Mouse (Mus musculus) CH12.LX (cell line): ENCODE results near the gene Pdzd2. TPM values are rescaled to one million over a fixed set of nuclear protein-coding genes. Genes with fewer than 3 reads are reported as not detected.

Experiments used
- DNase-seq: peaks from one replicate; pipeline ENCODE4 v3.0.0-alpha.2; 2013; ENCODE audit errors: extremely low read depth
- H3K27ac ChIP-seq: 2 replicates; pipeline ENCODE4 v1.5.1; 2012; ENCODE audit warnings: low read depth, mild to moderate bottlenecking, control low read depth, moderate library complexity; ENCODE audit not compliant: insufficient read depth
- H3K27me3 ChIP-seq: replicated peaks from 2 replicates; pipeline ENCODE3; 2012; ENCODE audit warnings: inconsistent platforms
- H3K36me3 ChIP-seq, 2 experiments: replicated peaks in 1 of 2; 2 replicates each; pipeline versions ENCODE3 to v1.6.1; 2012; ENCODE audit warnings: inconsistent platforms in 1 of 2, low read length in 1 of 2, mild to moderate bottlenecking in 1 of 2, mixed read lengths in 1 of 2, moderate library complexity in 1 of 2; ENCODE audit not compliant: control insufficient read depth in 1 of 2, insufficient read depth in 1 of 2
- H3K4me1 ChIP-seq, 2 experiments: 2 replicates each; pipeline ENCODE4 v1.6.1; 2012; ENCODE audit warnings: inconsistent platforms in 1 of 2, moderate library complexity in 1 of 2; ENCODE audit not compliant: insufficient read depth in 2 of 2, control insufficient read depth in 1 of 2
- H3K4me2 ChIP-seq: 2 replicates; pipeline ENCODE4 v1.6.1; 2012; ENCODE audit warnings: low read depth, mild to moderate bottlenecking, control low read depth; ENCODE audit not compliant: poor library complexity, insufficient read depth, severe bottlenecking
- H3K4me3 ChIP-seq, 3 experiments: fragments of 150-350 bp in 1 of 3; sonication (generic) in 1 of 3; replicated peaks in 1 of 3; 2 replicates each; pipeline versions ENCODE3 to v1.5.1; 2011 to 2012; ENCODE audit warnings: low read depth in 2 of 3, low read length in 2 of 3, mild to moderate bottlenecking in 2 of 3, moderate library complexity in 2 of 3, control low read depth in 1 of 3, improper control_type of control experiment in 1 of 3, inconsistent platforms in 1 of 3, mixed read lengths in 1 of 3; ENCODE audit not compliant: poor library complexity in 1 of 3
- H3K79me2 ChIP-seq: replicated peaks from 2 replicates; pipeline ENCODE4 v1.6.1; 2012; ENCODE audit warnings: mild to moderate bottlenecking, moderate library complexity; ENCODE audit not compliant: control insufficient read depth, poor library complexity, insufficient read depth, severe bottlenecking; ENCODE audit errors: extremely low read depth
- H3K9ac ChIP-seq: 2 replicates; pipeline ENCODE4 v1.6.1; 2012; ENCODE audit warnings: low read depth, mild to moderate bottlenecking, control low read depth, moderate library complexity; ENCODE audit not compliant: insufficient read depth
- H3K9me3 ChIP-seq: replicated peaks from 2 replicates; pipeline ENCODE3; 2012; ENCODE audit warnings: low read length, inconsistent platforms, mixed read lengths
- BHLHE40 ChIP-seq: IDR thresholded peaks from 2 replicates; pipeline ENCODE4 v1.6.1; 2011; ENCODE audit warnings: mild to moderate bottlenecking, low read depth, low read length, improper control_type of control experiment
- CHD1 ChIP-seq: IDR thresholded peaks from 2 replicates; pipeline ENCODE4 v1.6.1; 2012; ENCODE audit warnings: low read depth, low read length, improper control_type of control experiment, inconsistent platforms
- CHD2 ChIP-seq: IDR thresholded peaks from 2 replicates; pipeline ENCODE4 v1.6.1; 2011; ENCODE audit warnings: low read length, improper control_type of control experiment
- CTCF ChIP-seq, 2 experiments: IDR thresholded peaks in 1 of 2; conservative IDR thresholded peaks in 1 of 2; 2 replicates each; pipeline ENCODE4 v1.5.1; 2011 to 2012; ENCODE audit warnings: low read depth in 2 of 2, low read length in 2 of 2, improper control_type of control experiment in 1 of 2, inconsistent platforms in 1 of 2, mild to moderate bottlenecking in 1 of 2, moderate library complexity in 1 of 2
- EP300 ChIP-seq: IDR thresholded peaks from 2 replicates; pipeline ENCODE4 v1.6.1; 2011; ENCODE audit warnings: low read length, improper control_type of control experiment
- GABPA ChIP-seq: IDR thresholded peaks from 2 replicates; pipeline ENCODE4 v1.6.1; 2012; ENCODE audit warnings: low read depth, low read length, improper control_type of control experiment, inconsistent platforms; ENCODE audit not compliant: insufficient replicate concordance
- HCFC1 ChIP-seq: IDR thresholded peaks from 2 replicates; pipeline ENCODE4 v1.6.1; 2012; ENCODE audit warnings: low read depth, mild to moderate bottlenecking, inconsistent platforms, low read length, improper control_type of control experiment
- IRF4 ChIP-seq: IDR thresholded peaks from 2 replicates; pipeline ENCODE4 v1.6.1; 2014; ENCODE audit warnings: low read depth, mild to moderate bottlenecking, inconsistent platforms, low read length, improper control_type of control experiment
- KAT2A ChIP-seq: IDR thresholded peaks from 2 replicates; pipeline ENCODE4 v1.6.1; 2012; ENCODE audit warnings: low read length, improper control_type of control experiment, inconsistent platforms; ENCODE audit not compliant: insufficient replicate concordance
- MEF2A ChIP-seq: IDR thresholded peaks from 2 replicates; pipeline ENCODE4 v1.6.1; 2014; ENCODE audit warnings: low read depth, mild to moderate bottlenecking, inconsistent platforms, low read length, improper control_type of control experiment, borderline replicate concordance
- MXI1 ChIP-seq: IDR thresholded peaks from 2 replicates; pipeline ENCODE4 v1.6.1; 2011; ENCODE audit warnings: mild to moderate bottlenecking, low read depth, low read length, improper control_type of control experiment
- POLR2A ChIP-seq: IDR thresholded peaks from 2 replicates; pipeline ENCODE4 v1.6.1; 2011; ENCODE audit warnings: low read depth, mild to moderate bottlenecking, improper control_type of control experiment, low read length
- POLR2AphosphoS2 ChIP-seq: IDR thresholded peaks from 2 replicates; pipeline ENCODE4 v1.6.1; 2011; ENCODE audit warnings: low read depth, low read length, improper control_type of control experiment
- SMC3 ChIP-seq: IDR thresholded peaks from 2 replicates; pipeline ENCODE4 v1.6.1; 2011; ENCODE audit warnings: low read depth, low read length, improper control_type of control experiment
- UBTF ChIP-seq: IDR thresholded peaks from 2 replicates; pipeline ENCODE4 v1.6.1; 2012; ENCODE audit warnings: low read depth, mild to moderate bottlenecking, inconsistent platforms, low read length, improper control_type of control experiment, moderate library complexity
- USF1 ChIP-seq: IDR thresholded peaks from 2 replicates; pipeline ENCODE4 v1.6.1; 2014; ENCODE audit warnings: low read depth, mild to moderate bottlenecking, inconsistent platforms, low read length, improper control_type of control experiment
- USF2 ChIP-seq: conservative IDR thresholded peaks from 2 replicates; pipeline ENCODE4 v1.6.1; 2011; ENCODE audit warnings: low read depth, low read length, improper control_type of control experiment
- ZC3H11A ChIP-seq: IDR thresholded peaks from 2 replicates; pipeline ENCODE4 v1.6.1; 2012; ENCODE audit warnings: low read depth, mild to moderate bottlenecking, inconsistent platforms, low read length, improper control_type of control experiment
- ZKSCAN1 ChIP-seq: IDR thresholded peaks from 2 replicates; pipeline ENCODE4 v1.6.1; 2012; ENCODE audit warnings: low read depth, inconsistent platforms, low read length, improper control_type of control experiment, borderline replicate concordance
- ZNF384 ChIP-seq: IDR thresholded peaks from 2 replicates; pipeline ENCODE4 v1.6.1; 2012; ENCODE audit warnings: low read depth, low read length, improper control_type of control experiment, inconsistent platforms
- dilution Hi-C: fragments of 300-500 bp; cut with MboI; formaldehyde crosslinking; loops from 2 replicates; pipeline ENCODE4 v1.14.3; 2020; ENCODE audit warnings: low sequenced_read_pairs; ENCODE audit not compliant: extremely low pct_unique_long_range_greater_than_20kb, extremely low pct_ligation_motif_present
- in situ Hi-C: fragments of 300-500 bp; cut with MboI; formaldehyde crosslinking; loops from 3 replicates; pipeline ENCODE4 v1.14.3; 2019; ENCODE audit warnings: low sequenced_read_pairs, low pct_ligation_motif_present, low pct_unique_long_range_greater_than_20kb, mixed read lengths
- polyA plus RNA-seq: library from polyadenylated mRNA; unstranded; fragments of >175 nt; gene quantifications from 2 replicates; pipeline ENCODE4 v1.2.1, GENCODE M21; 2012; ENCODE audit warnings: low read depth; ENCODE audit not compliant: insufficient read length
- total RNA-seq, 2 experiments: library from RNA; depleted of rRNA; stranded (reverse); fragments of 300-350 nt in 1 of 2; fragments of >200 nt in 1 of 2; gene quantifications; 2 replicates each; pipeline ENCODE4 v1.2.3; 2012 to 2014

Gene Pdzd2
- total and polyA plus RNA-seq, 3 experiments, result 0.04 to 0.24 (median 0.17) TPM

DNA sequence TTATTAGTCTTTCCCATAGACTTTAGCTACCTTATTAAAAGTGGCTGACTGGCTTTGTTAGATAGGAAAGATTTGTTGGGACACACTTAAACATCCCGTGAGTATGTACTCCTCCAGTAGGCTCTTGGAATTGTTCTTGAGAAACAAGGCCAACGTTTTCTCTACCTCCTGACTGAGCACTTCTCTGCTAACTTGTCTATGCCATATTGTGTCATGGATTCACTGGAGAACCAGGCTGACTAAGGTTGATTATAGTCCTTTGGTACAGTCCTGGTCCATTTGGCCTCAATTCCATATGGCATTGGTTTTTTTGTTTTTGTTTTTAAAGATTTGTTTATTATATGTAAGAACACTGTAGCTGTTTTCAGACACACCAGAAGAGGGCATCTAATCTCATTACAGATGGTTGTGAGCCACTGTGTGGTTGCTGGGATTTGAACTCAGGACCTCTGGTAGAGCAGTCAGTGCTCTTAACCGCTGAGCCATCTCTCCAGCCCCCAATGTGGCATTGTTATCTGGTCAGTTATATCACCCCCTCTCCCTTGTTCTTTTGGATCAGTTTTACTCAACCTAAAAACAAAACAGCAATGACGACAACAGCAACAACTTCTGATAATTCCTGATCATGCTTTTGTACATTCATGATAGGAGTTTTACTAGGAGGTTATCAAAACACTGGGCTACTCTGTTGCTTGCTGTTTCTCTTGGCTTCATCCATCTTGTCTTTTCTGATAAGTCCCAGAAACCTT, 402.5 kb downstream of the Pdzd2 start:
- H3K9me3 ChIP-seq, result no peaks in the 10 kb centered on the region
- H3K4me1 ChIP-seq, result peaks cover 0 to 11% of the 10 kb centered on the region in 2 experiments; a peak in 2 of 4 replicates
- peaks cover 4 to 55% of the 10 kb centered on the region in 2 experiments for H3K36me3 ChIP-seq
- no peaks in the 10 kb centered on the region for H3K27me3 ChIP-seq
- dilution Hi-C loops (no loop called here), in situ Hi-C loops (no loop called here)
- no peak for DNase-seq
- H3K9ac ChIP-seq, result no peak overlapping the region
- TF ChIP-seq MXI1 (no peak), CHD2 (no peak), HCFC1 (no peak), GABPA (no peak), USF2 (no peak), ZC3H11A (no peak), SMC3 (no peak)
- no peak overlapping the region for H3K4me3 ChIP-seq
- H3K4me2 ChIP-seq, result no peak overlapping the region
- H3K79me2 ChIP-seq, result peaks cover 69% of the 10 kb centered on the region
- H3K27ac ChIP-seq, result no peak overlapping the region

DNA sequence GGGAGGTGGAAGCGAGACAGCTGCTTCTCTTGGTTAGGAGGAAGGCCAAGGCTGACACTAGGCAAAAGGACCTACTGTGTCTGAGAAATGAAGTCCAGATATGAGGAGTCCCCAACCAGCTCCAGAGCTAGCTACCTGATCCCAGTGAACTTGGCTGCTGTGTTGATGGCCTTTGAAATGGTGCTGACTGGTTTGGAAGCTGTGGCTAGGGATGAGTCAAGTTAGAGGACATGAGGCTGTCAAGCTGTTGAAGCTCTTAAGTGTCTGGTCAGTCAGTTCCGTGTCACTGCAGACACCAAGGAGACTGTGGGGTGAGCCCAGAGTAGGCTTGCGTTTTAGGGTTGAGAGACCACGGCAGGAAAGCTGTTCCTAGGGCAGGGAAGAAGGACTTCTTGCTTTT, 405.3 kb downstream of the Pdzd2 start:
- dilution Hi-C loops, result no loop called here
- H3K9me3 ChIP-seq, result no peaks in the 10 kb centered on the region
- TF ChIP-seq POLR2AphosphoS2, result no peak
- TF ChIP-seq, all 38 proteins: peak for 0
- H3K4me1 ChIP-seq, result peaks cover 0 to 14% of the 10 kb centered on the region in 2 experiments; a peak in 2 of 4 replicates
- in situ Hi-C loops, result no loop called here
- no peak overlapping the region for H3K9ac ChIP-seq
- no peak overlapping the region for H3K4me3 ChIP-seq
- peaks cover 0 to 48% of the 10 kb centered on the region in 2 experiments for H3K36me3 ChIP-seq
- no peak overlapping the region for H3K27ac ChIP-seq
- peaks cover 85% of the 10 kb centered on the region for H3K79me2 ChIP-seq
- no peak overlapping the region for H3K4me2 ChIP-seq
- DNase-seq, result no peak
- no peaks in the 10 kb centered on the region for H3K27me3 ChIP-seq

GRCm38 (mm10) chr15:12331300-12331699, 408.4 kb downstream of the Pdzd2 start:
- peaks cover 83% of the 10 kb centered on the region for H3K79me2 ChIP-seq
- in situ Hi-C loops, result no loop called here
- dilution Hi-C loops, result no loop called here
- DNase-seq, result no peak
- TF ChIP-seq ZNF384, result no peak
- TF ChIP-seq USF1, result no peak
- TF ChIP-seq IRF4, result no peak
- no peak for TF ChIP-seq USF2
- no peak for TF ChIP-seq KAT2A
- no peak for TF ChIP-seq CHD1
- no peak for TF ChIP-seq CHD2
- TF ChIP-seq UBTF, result no peak
- no peak for TF ChIP-seq ZKSCAN1
- TF ChIP-seq POLR2A, result no peak
- no peak for TF ChIP-seq MEF2A
- TF ChIP-seq EP300, result no peak
- no peak for TF ChIP-seq CTCF (conservative IDR thresholded peaks at IDR 0.05 in 1 of 2, IDR thresholded peaks at IDR 0.05 in 1 of 2; ENCODE audit: low read depth in 2 of 2, low read length in 2 of 2)
- TF ChIP-seq BHLHE40, result no peak
- TF ChIP-seq, all 38 proteins: peak for 0
- H3K4me1 ChIP-seq, result peaks cover 0 to 33% of the 10 kb centered on the region in 2 experiments; a peak in 2 of 4 replicates
- H3K4me2 ChIP-seq, result no peak overlapping the region
- no peak overlapping the region for H3K9ac ChIP-seq
- H3K4me3 ChIP-seq, result no peak overlapping the region
- H3K36me3 ChIP-seq, result peaks cover 2 to 61% of the 10 kb centered on the region in 2 experiments
- H3K27me3 ChIP-seq, result no peaks in the 10 kb centered on the region
- H3K9me3 ChIP-seq, result no peaks in the 10 kb centered on the region
- no peak overlapping the region for H3K27ac ChIP-seq
